Mouse (Mus musculus): ENCODE measurements around the gene Olfr67.
"Not testable (repeated sequence)": the region's sequence is repeated elsewhere in the genome, so short reads cannot be mapped to it uniquely, and the experiment has no call there.

The Olfr67 gene

GRCm38 (mm10) chr7:103777652-103778051 lies 14.0 kb downstream of the Olfr67 start:
- in situ Hi-C loops (cut with MboI, MseI): not testable (repeated sequence)

GRCm38 (mm10) chr7:103771494-103771893 lies 20.1 kb downstream of the Olfr67 start, which contains the start of gene Olfr69:
Gene Olfr69, minus strand, starts transcription at chr7:103771594.
- in situ Hi-C loops (cut with MboI, MseI): no loop called here

- in situ Hi-C loops (cut with MboI, MseI): not testable (repeated sequence)
Observed at GRCm38 (mm10) chr7:103767687-103768086, 23.9 kb downstream of the Olfr67 start.

GRCm38 (mm10) chr7:103762212-103762611 lies 29.4 kb downstream of the Olfr67 start:
- in situ Hi-C loops (cut with MboI, MseI): not testable (repeated sequence)

- in situ Hi-C loops (cut with MboI, MseI): no loop called here
Observed at GRCm38 (mm10) chr7:103757233-103757632, 34.4 kb downstream of the Olfr67 start, which contains the start of gene Olfr630. Gene Olfr630, minus strand, starts transcription at chr7:103757333.

- in situ Hi-C loops (cut with MboI, MseI): no loop called here
Observed at GRCm38 (mm10) chr7:103744843-103745242, 46.8 kb downstream of the Olfr67 start, which contains the start of gene Olfr629. Gene Olfr629, minus strand, starts transcription at chr7:103744943.

Data from T-helper 17 cell (primary cell).